Mouse (Mus musculus): ENCODE results near the gene Stxbp3. TPM values are rescaled to one million over a fixed set of nuclear protein-coding genes. Genes with fewer than 3 reads are reported as not detected.
A peak's percentile ranks its signal among the peaks of the same experiment; 100 is the strongest.
"Not testable (repeated sequence)": the region's sequence is repeated elsewhere in the genome, so short reads cannot be mapped to it uniquely, and the experiment has no call there.

Stxbp3 gene
- polyA plus RNA-seq, 1 experiment from 2014 or later: 27.8 TPM

- H3K9me3 ChIP-seq (replicated peaks): no peaks in the 10 kb centered on the region
- H3K27me3 ChIP-seq (replicated peaks): no peaks in the 10 kb centered on the region
- no peak overlapping the region for H3K4me3 ChIP-seq
- ATAC-seq (ENCODE audit: insufficient number of reproducible peaks, low FRiP score): peak; percentile 42; the same call in 1 of the 2 replicates
- peaks cover 42% of the 10 kb centered on the region for H3K4me1 ChIP-seq (replicated peaks)
- no peaks in the 10 kb centered on the region for H3K36me3 ChIP-seq
- H3K4me2 ChIP-seq: peak overlapping the region; percentile 33
- 37% methylated on average over 2 of the region's 2 CpGs for WGBS
- no peak overlapping the region for H3K27ac ChIP-seq (ENCODE audit: poor library complexity, severe bottlenecking)
- H3K9ac ChIP-seq: no peak overlapping the region
Observed at GRCm38 (mm10) chr3:108879129-108879528, 38.8 kb upstream of the Stxbp3 start.

DNA sequence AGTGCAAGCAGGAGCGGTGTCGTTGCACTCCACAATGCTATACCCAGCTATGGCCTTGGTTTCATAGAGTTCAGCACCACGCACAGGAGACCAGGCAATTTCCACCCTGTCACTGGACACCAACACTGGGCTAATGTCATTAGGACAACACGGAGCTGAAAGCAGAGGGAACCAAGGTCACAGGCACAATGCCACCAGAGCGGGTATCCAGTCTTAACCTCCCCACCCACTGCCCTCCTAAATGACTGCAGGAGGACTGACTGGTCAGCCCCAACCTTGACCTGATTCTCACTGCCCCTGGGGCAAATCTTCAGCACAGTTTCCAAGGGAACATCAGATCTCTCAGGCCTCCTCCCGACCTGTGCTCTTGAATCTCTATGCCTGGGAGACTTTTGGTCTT lies 30.3 kb upstream of the Stxbp3 start:
- no peaks in the 10 kb centered on the region for H3K36me3 ChIP-seq
- H3K27me3 ChIP-seq (replicated peaks): no peaks in the 10 kb centered on the region
- ATAC-seq (ENCODE audit: insufficient number of reproducible peaks, low FRiP score): no peak
- no peak overlapping the region for H3K4me3 ChIP-seq
- H3K4me2 ChIP-seq: no peak overlapping the region
- 82% methylated on average over 6 of the region's 6 CpGs for WGBS
- H3K27ac ChIP-seq (ENCODE audit: poor library complexity, severe bottlenecking): no peak overlapping the region
- no peak overlapping the region for H3K9ac ChIP-seq
- no peaks in the 10 kb centered on the region for H3K4me1 ChIP-seq (replicated peaks)
- 0 out of 2 replicates have a peak, but pooled peaks cover 8% of the 10 kb centered on the region for H3K9me3 ChIP-seq (replicated peaks)

DNA sequence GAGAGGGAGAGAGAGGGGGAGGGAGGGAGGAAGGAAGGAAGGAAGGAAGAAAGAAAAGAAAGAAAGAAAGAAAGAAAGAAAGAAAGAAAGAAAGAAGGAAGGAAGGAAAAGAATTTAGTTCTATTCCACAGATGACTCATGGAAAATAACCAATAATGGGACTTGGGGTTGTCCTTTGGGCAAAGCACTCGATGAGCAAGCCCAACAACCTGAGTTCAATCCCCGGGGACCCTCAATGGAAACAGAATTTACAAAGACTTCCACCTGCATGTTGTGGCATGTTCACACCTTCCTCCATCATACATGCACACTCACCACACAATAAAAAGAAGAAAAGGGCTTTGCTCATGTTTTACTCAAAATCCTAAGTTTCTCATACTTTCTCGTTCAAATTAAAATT lies 27.1 kb upstream of the Stxbp3 start:
- Histone ChIP-seq H3K4me1 (replicated peaks) (no peaks in the 10 kb centered on the region), H3K9me3 (replicated peaks) (0 out of 2 replicates have a peak, but pooled peaks cover 8% of the 10 kb centered on the region), H3K27me3 (replicated peaks) (no peaks in the 10 kb centered on the region), H3K4me3 (no peak overlapping the region), H3K4me2 (no peak overlapping the region), H3K27ac (ENCODE audit: poor library complexity, severe bottlenecking) (no peak overlapping the region), H3K36me3 (no peaks in the 10 kb centered on the region), H3K9ac (no peak overlapping the region)
- WGBS: 87% methylated on average over 3 of the region's 3 CpGs
- ATAC-seq (ENCODE audit: insufficient number of reproducible peaks, low FRiP score): no peak

DNA sequence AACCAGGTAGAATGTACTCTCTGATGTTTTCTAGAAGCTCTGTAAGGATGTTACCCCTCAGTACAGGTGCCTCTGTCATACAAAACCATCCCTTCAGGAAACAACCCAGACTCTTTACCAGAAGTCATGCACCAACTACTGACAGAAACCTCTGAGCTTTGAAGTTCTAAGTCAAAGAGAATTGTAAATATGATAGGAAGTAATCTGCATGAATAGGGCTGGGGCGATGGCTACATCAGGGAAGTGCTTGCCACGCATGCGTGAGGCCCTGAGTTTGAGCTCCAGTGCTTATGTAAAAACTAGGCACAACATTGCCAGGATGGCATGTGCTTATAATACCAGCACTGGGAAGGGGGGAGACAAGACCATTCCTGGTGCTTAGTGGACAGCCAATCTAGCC lies 25.4 kb upstream of the Stxbp3 start:
- no peaks in the 10 kb centered on the region for H3K27me3 ChIP-seq (replicated peaks)
- no peak for ATAC-seq (ENCODE audit: insufficient number of reproducible peaks, low FRiP score)
- no peak overlapping the region for H3K4me3 ChIP-seq

GRCm38 (mm10) chr3:108865129-108865528 lies 24.8 kb upstream of the Stxbp3 start:
- ATAC-seq (ENCODE audit: insufficient number of reproducible peaks, low FRiP score): no peak
- Histone ChIP-seq H3K4me2 (no peak overlapping the region), H3K4me3 (no peak overlapping the region), H3K9ac (no peak overlapping the region), H3K9me3 (replicated peaks) (0 out of 2 replicates have a peak, but pooled peaks cover 8% of the 10 kb centered on the region), H3K27me3 (replicated peaks) (no peaks in the 10 kb centered on the region), H3K4me1 (replicated peaks) (no peaks in the 10 kb centered on the region), H3K36me3 (no peaks in the 10 kb centered on the region), H3K27ac (ENCODE audit: poor library complexity, severe bottlenecking) (no peak overlapping the region)
- 65% methylated on average over 3 of the region's 3 CpGs for WGBS

More for the DNA sequence above, 25.4 kb upstream of the Stxbp3 start:
- Histone ChIP-seq H3K36me3 (no peaks in the 10 kb centered on the region), H3K27ac (ENCODE audit: poor library complexity, severe bottlenecking) (no peak overlapping the region), H3K9ac (no peak overlapping the region), H3K9me3 (replicated peaks) (0 out of 2 replicates have a peak, but pooled peaks cover 8% of the 10 kb centered on the region), H3K4me1 (replicated peaks) (no peaks in the 10 kb centered on the region), H3K4me2 (no peak overlapping the region)
- 93% methylated on average over 3 of the region's 3 CpGs for WGBS

- ATAC-seq (ENCODE audit: insufficient number of reproducible peaks, low FRiP score): no peak
- H3K27ac ChIP-seq (ENCODE audit: poor library complexity, severe bottlenecking): no peak overlapping the region
- H3K9ac ChIP-seq: no peak overlapping the region
- peaks cover 5% of the 10 kb centered on the region for H3K4me1 ChIP-seq (replicated peaks)
- no peak overlapping the region for H3K4me2 ChIP-seq
- WGBS: 82% methylated on average over 10 of the region's 10 CpGs
- H3K4me3 ChIP-seq: no peak overlapping the region
- no peaks in the 10 kb centered on the region for H3K27me3 ChIP-seq (replicated peaks)
- no peaks in the 10 kb centered on the region for H3K36me3 ChIP-seq
- 0 out of 2 replicates have a peak, but pooled peaks cover 5% of the 10 kb centered on the region for H3K9me3 ChIP-seq (replicated peaks)
Observed at GRCm38 (mm10) chr3:108863091-108863490, 22.8 kb upstream of the Stxbp3 start.

GRCm38 (mm10) chr3:108862282-108862681 lies 22.0 kb upstream of the Stxbp3 start:
- H3K9ac ChIP-seq; H3K4me1 ChIP-seq (replicated peaks); H3K4me2 ChIP-seq; H3K9me3 ChIP-seq (replicated peaks); H3K27me3 ChIP-seq (replicated peaks); H3K27ac ChIP-seq (ENCODE audit: poor library complexity, severe bottlenecking); H3K36me3 ChIP-seq; ATAC-seq (ENCODE audit: insufficient number of reproducible peaks, low FRiP score); H3K4me3 ChIP-seq: not testable (repeated sequence)
- WGBS: 88% methylated on average over 4 of the region's 4 CpGs

- H3K27ac ChIP-seq (ENCODE audit: poor library complexity, severe bottlenecking): no peak overlapping the region
- WGBS: 62% methylated on average over 2 of the region's 2 CpGs
- H3K4me2 ChIP-seq: no peak overlapping the region
- H3K9ac ChIP-seq: no peak overlapping the region
- no peaks in the 10 kb centered on the region for H3K9me3 ChIP-seq (replicated peaks)
- no peaks in the 10 kb centered on the region for H3K36me3 ChIP-seq
- no peaks in the 10 kb centered on the region for H3K27me3 ChIP-seq (replicated peaks)
- no peak for ATAC-seq (ENCODE audit: insufficient number of reproducible peaks, low FRiP score)
- H3K4me1 ChIP-seq (replicated peaks): peaks cover 16% of the 10 kb centered on the region
- no peak overlapping the region for H3K4me3 ChIP-seq
Observed at GRCm38 (mm10) chr3:108860786-108861185, 20.5 kb upstream of the Stxbp3 start.

DNA sequence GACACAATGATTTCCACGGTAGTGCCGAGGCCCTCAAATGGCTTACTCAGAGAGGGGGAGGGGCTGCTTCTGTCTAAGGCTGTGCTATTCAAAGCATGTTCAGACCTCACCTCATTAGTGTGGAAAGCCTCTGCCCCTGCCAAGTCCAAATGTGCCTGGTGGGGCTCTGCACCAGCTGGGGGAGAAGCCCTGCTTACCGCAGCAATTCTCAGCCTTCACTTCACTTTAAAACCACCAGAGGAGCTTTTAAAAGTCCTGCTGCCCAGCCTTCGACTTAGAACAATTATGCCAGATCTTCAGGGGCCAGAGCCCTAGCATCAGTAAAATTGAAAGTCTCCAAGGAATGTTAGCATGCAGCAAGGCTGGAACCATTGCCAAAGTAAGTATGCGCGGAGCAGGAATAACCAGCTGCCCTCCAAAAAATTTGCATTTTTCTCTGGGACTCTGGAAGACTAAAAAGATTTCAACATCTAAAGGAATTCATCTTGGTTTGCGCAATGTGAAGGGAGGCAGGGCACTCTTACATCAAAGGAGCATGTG lies 18.0 kb upstream of the Stxbp3 start:
- no peaks in the 10 kb centered on the region for H3K9me3 ChIP-seq (replicated peaks)
- ATAC-seq (ENCODE audit: insufficient number of reproducible peaks, low FRiP score): peak; percentile 76
- H3K4me2 ChIP-seq: peak overlapping the region; percentile 34; the same call in 1 of the 2 replicates
- peaks cover 26% of the 10 kb centered on the region for H3K4me1 ChIP-seq (replicated peaks)
- 0 out of 2 replicates have a peak overlapping the region, but pooled peaks have one; percentile 8 for H3K9ac ChIP-seq
- H3K36me3 ChIP-seq: no peaks in the 10 kb centered on the region
- WGBS: 40% methylated on average over 7 of the region's 7 CpGs
- H3K4me3 ChIP-seq: no peak overlapping the region
- H3K27me3 ChIP-seq (replicated peaks): no peaks in the 10 kb centered on the region
- 0 out of 2 replicates have a peak overlapping the region, but pooled peaks have one; percentile 35 for H3K27ac ChIP-seq (ENCODE audit: poor library complexity, severe bottlenecking)

- Histone ChIP-seq H3K36me3 (no peaks in the 10 kb centered on the region), H3K4me1 (replicated peaks) (peaks cover 26% of the 10 kb centered on the region), H3K9ac (no peak overlapping the region), H3K9me3 (replicated peaks) (no peaks in the 10 kb centered on the region), H3K4me2 (no peak overlapping the region), H3K4me3 (no peak overlapping the region), H3K27ac (ENCODE audit: poor library complexity, severe bottlenecking) (no peak overlapping the region), H3K27me3 (replicated peaks) (no peaks in the 10 kb centered on the region)
- ATAC-seq (ENCODE audit: insufficient number of reproducible peaks, low FRiP score): no peak
- WGBS: 48% methylated on average over 1 of the region's 1 CpGs
Observed at GRCm38 (mm10) chr3:108857714-108858113, 17.4 kb upstream of the Stxbp3 start.

GRCm38 (mm10) chr3:108857124-108857470 lies 16.8 kb upstream of the Stxbp3 start:
- H3K4me1 ChIP-seq (replicated peaks): peaks cover 26% of the 10 kb centered on the region
- ATAC-seq (ENCODE audit: insufficient number of reproducible peaks, low FRiP score): no peak

More at GRCm38 (mm10) chr3:108857124-108857470, 16.8 kb upstream of the Stxbp3 start:
- no peak overlapping the region for H3K9ac ChIP-seq
- H3K9me3 ChIP-seq (replicated peaks): no peaks in the 10 kb centered on the region
- 34% methylated on average over 3 of the region's 3 CpGs for WGBS
- H3K27ac ChIP-seq (ENCODE audit: poor library complexity, severe bottlenecking): no peak overlapping the region
- no peak overlapping the region for H3K4me3 ChIP-seq
- no peaks in the 10 kb centered on the region for H3K36me3 ChIP-seq
- no peak overlapping the region for H3K4me2 ChIP-seq
- H3K27me3 ChIP-seq (replicated peaks): no peaks in the 10 kb centered on the region

All from heart, embryonic 12.5 days (tissue).